8 mouse cellular contexts compared by ENCODE assay signal in genomic region chr13:67360131-67360744, GRCm38 (mm10). TPM values are rescaled to one million over a fixed set of nuclear protein-coding genes. Genes with fewer than 3 reads are reported as not detected.
DNase-seq lines count a peak whose midpoint lies in the region; ATAC-seq lines count a peak whose summit lies in the region.

Gene Gm28044 (minus strand): TSS chr13:67360536.
Gene Zfp953 (minus strand): TSS chr13:67360605.

- ATAC-seq in megakaryocyte progenitor cell, adult 5-6 weeks (replicated peaks; ENCODE audit: poor library complexity): peak; percentile 94

- DNase-seq in adipocyte (ENCODE audit: low spot score): peak; percentile 87
- DNase-seq in embryo, embryonic 10 days (ENCODE audit: low spot score): peak; percentile 95
- DNase-seq in gastrocnemius, postnatal 10 days: peak; percentile 81
- peak; percentile 95 for DNase-seq in induced T-regulatory cell, adult 2 months (ENCODE audit: low read depth)
- DNase-seq in left cerebral cortex, adult 9 months (ENCODE audit: low spot score in 2 of 2): peak; percentile 57 to 94
- DNase-seq in right cerebral cortex, postnatal 14 days: peak; percentile 75
- DNase-seq in urinary bladder, postnatal 36 days (ENCODE audit: low spot score in 2 of 2): peak; percentile 92 to 93

RNA-seq across cellular contexts. Expression of gene Gm28044, which starts in this region (rescaled TPM):
- under 1 TPM in 1 of 2 experiments, not detected in 1; 0.77 TPM for total RNA-seq in gastrocnemius, postnatal 10 days (2021)
- 0.72 and 1.5 TPM in 2 replicates for total RNA-seq in megakaryocyte progenitor cell, adult 5-6 weeks (2015)
- 17.2 and 21.1 TPM in 2 replicates for total RNA-seq in megakaryocyte progenitor cell, adult 5-6 weeks (2017)

RNA-seq across cellular contexts. Expression of gene Zfp953, which starts in this region (rescaled TPM):
- total RNA-seq in gastrocnemius, postnatal 10 days (2021): 1 to 10 TPM; 1.1 to 1.2 TPM
- 10.4 and 12.6 TPM in 2 replicates for total RNA-seq in megakaryocyte progenitor cell, adult 5-6 weeks (2015)
- 7.4 and 10.9 TPM in 2 replicates for total RNA-seq in megakaryocyte progenitor cell, adult 5-6 weeks (2017)

Comparison
In these comparisons a context has a peak if more than half of its experiments do, and no peak if none do; other contexts are left out.
1. Peak in every context shown above with its lines: DNase-seq and ATAC-seq.